Mouse (Mus musculus) stomach, embryonic 16.5 days (tissue): Measurements from ENCODE around the gene Xk. TPM values are rescaled to one million over a fixed set of nuclear protein-coding genes. Genes with fewer than 3 reads are reported as not detected.

Source experiments
- polyA plus RNA-seq: library from polyadenylated mRNA; unstranded; fragments of >200 nt; fragmentation: Nextera tagmentation; extraction: Ambion mirVana; gene quantifications from 2 replicates; pipeline ENCODE4 v1.2.1, GENCODE M21; 2015

Xk gene
- polyA plus RNA-seq, 1 experiment from 2014 or later, result 5.5 TPM

Other genes starting within 250 kb of the Xk start
- not detected in 2 replicates for gene Fthl17e, start 239.3 kb upstream of the Xk start, polyA plus RNA-seq
- gene Fthl17f, start 209.7 kb upstream of the Xk start, polyA plus RNA-seq, result not detected in 2 replicates
- gene 4930402K13Rik, start 168.2 kb upstream of the Xk start, polyA plus RNA-seq, result not detected in 2 replicates
- 1.3 and 2.1 TPM in 2 replicates for gene Lancl3, start 72.9 kb upstream of the Xk start, polyA plus RNA-seq
- 0.28 TPM in 1 of 2 replicates, not detected in the other for gene Gm14862, start 15.9 kb upstream of the Xk start, polyA plus RNA-seq
- not detected in 2 replicates for gene H2al1m, start 11.0 kb downstream of the Xk start, polyA plus RNA-seq
- gene H2al1k, start 77.9 kb downstream of the Xk start, polyA plus RNA-seq, result not detected in 2 replicates
- gene Cybb, start 215.0 kb downstream of the Xk start, polyA plus RNA-seq, result 6.0 and 7.6 TPM in 2 replicates